Mouse (Mus musculus) forebrain, embryonic 14.5 days (tissue): ENCODE results near the gene Ndn. TPM values are rescaled to one million over a fixed set of nuclear protein-coding genes. Genes with fewer than 3 reads are reported as not detected.

Source experiments
- ATAC-seq: fragments of 200-750 bp; cut with Nextera tagmentation; 2 replicates; pipeline ENCODE4 v1.8.0; 2017; ENCODE audit warnings: mild to moderate bottlenecking, moderate library complexity
- DNase-seq: peaks from one replicate; pipeline ENCODE4 v3.0.0-alpha.2; 2015; ENCODE audit warnings: low spot score
- H3K27ac ChIP-seq: fragments of 300-500 bp; sonication (generic); 2 replicates; pipeline ENCODE4 v1.5.1; 2014; ENCODE audit warnings: low read depth, mild to moderate bottlenecking, control low read depth, low read length, moderate library complexity
- H3K27me3 ChIP-seq: fragments of 300-500 bp; sonication (generic); replicated peaks from 2 replicates; pipeline ENCODE4 v1.6.1; 2014; ENCODE audit warnings: low read length, control low read depth, mixed read lengths; ENCODE audit not compliant: control insufficient read depth, insufficient read depth
- H3K36me3 ChIP-seq: fragments of 300-500 bp; sonication (generic); 2 replicates; pipeline ENCODE4 v1.6.1; 2014; ENCODE audit warnings: low read length, control low read depth; ENCODE audit not compliant: control insufficient read depth, insufficient read depth
- H3K4me1 ChIP-seq: fragments of 300-500 bp; sonication (generic); 2 replicates; pipeline ENCODE4 v1.6.1; 2014; ENCODE audit warnings: antibody characterized with exemption, low read length, control low read depth; ENCODE audit not compliant: control insufficient read depth, insufficient read depth
- H3K4me2 ChIP-seq: fragments of 300-500 bp; sonication (generic); 2 replicates; pipeline ENCODE4 v1.6.1; 2014; ENCODE audit warnings: mild to moderate bottlenecking, control low read depth, low read length
- H3K4me3 ChIP-seq: fragments of 300-500 bp; sonication (generic); 2 replicates; pipeline ENCODE4 v1.5.1; 2014; ENCODE audit warnings: low read depth, low read length, control low read depth
- H3K9ac ChIP-seq: fragments of 300-500 bp; sonication (generic); 2 replicates; pipeline ENCODE4 v1.6.1; 2014; ENCODE audit warnings: mild to moderate bottlenecking, low read length, control low read depth, moderate library complexity
- H3K9me3 ChIP-seq: fragments of 300-500 bp; sonication (generic); replicated peaks from 2 replicates; pipeline ENCODE4 v1.6.1; 2016; ENCODE audit warnings: low read length, control low read depth, mixed read lengths; ENCODE audit not compliant: control insufficient read depth
- WGBS: fragments of 180-500 bp; shearing (Covaris S2); extraction: QIAGEN DNeasy Blood & Tissue Kit; methylation state at CpG from one replicate; pipeline ENCODE4 v1.1.7; 2014; 5-methylcytosine and 5-hydroxymethylcytosine counted together
- polyA plus RNA-seq: library from polyadenylated mRNA; unstranded; fragments of >200 nt; fragmentation: Nextera tagmentation; extraction: Ambion mirVana; gene quantifications from 2 replicates; pipeline ENCODE4 v1.2.1, GENCODE M21; 2014

Gene Ndn
- polyA plus RNA-seq, 1 experiment from 2014 or later, result 619 TPM

GRCm38 (mm10) chr7:62392202-62392601 lies 45.8 kb downstream of the Ndn start:
- DNase-seq, result no peak
- Histone ChIP-seq H3K4me1 (no peaks in the 10 kb centered on the region), H3K9ac (no peak overlapping the region), H3K27ac (no peak overlapping the region), H3K27me3 (no peaks in the 10 kb centered on the region), H3K4me3 (no peak overlapping the region), H3K9me3 (no peaks in the 10 kb centered on the region), H3K4me2 (no peak overlapping the region), H3K36me3 (no peaks in the 10 kb centered on the region)
- ATAC-seq, result no peak
- WGBS, result 50% methylated on average over 1 of the region's 1 CpGs

Other genes with a start within 250 kb of the Ndn start
- gene Magel2, start 30.4 kb downstream of the Ndn start, polyA plus RNA-seq, result 11.8 and 14.0 TPM in 2 replicates
- 20.0 and 23.7 TPM in 2 replicates for gene Mkrn3, start 73.6 kb downstream of the Ndn start, polyA plus RNA-seq
- gene Peg12, start 117.9 kb downstream of the Ndn start, polyA plus RNA-seq, result 18.9 and 25.5 TPM in 2 replicates